Mouse (Mus musculus) spleen, adult 2 months (tissue): ENCODE measurements around the gene Tmprss4.

ENCODE experiments used
- CTCF ChIP-seq: fragments of 200-500 bp; IDR thresholded peaks from 2 replicates; pipeline ENCODE4 v1.5.1; 2011; ENCODE audit warnings: mild to moderate bottlenecking, inconsistent platforms; ENCODE audit not compliant: insufficient read depth, insufficient read length, insufficient replicate concordance; ENCODE audit errors: extremely low read depth
- POLR2A ChIP-seq: fragments of 200-500 bp; IDR thresholded peaks from 2 replicates; pipeline ENCODE4 v1.6.1; 2011; ENCODE audit warnings: low read depth, low read length, inconsistent platforms

DNA sequence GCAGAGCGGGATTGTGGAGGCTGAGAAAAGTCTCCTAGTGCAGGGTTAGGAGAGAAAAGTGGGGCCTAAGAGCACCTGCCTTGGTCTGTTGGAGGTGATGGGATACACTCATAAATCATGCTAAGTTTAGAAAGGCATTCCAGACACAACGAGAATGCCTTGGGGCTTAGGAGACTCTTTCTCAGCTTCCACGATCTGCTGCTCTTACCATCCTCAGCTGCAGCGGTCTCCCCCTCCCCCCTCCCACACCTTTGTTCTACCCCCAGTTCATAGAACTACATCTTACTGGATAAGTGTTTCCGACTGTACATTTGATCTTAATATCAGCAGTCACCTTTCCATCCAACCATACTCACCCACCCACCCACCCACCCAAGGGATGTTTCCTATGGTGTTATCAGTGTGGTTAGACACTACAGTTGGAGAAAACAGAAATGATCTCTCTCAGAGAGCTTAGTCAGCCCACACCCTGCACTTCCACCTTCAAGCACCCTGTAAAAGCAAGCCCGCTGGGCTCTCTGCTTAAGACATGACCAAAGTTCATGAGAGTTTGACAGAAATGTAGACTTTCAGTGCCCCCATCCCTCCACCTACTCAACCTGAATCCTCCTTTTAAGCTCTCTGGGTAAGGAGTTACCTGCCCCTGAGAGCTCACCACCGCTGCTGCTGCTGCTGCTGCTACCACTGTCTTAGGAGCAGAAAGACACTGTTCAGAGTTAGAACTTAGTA lies 3.3 kb upstream of the Tmprss4 start:
- TF ChIP-seq CTCF = no peak
- no peak for TF ChIP-seq POLR2A
